Mouse (Mus musculus) ES-Bruce4 (cell line): ENCODE data around the gene Stxbp3.

ENCODE experiments used
- CTCF ChIP-seq: IDR thresholded peaks from one replicate; pipeline ENCODE4 v1.8.1; 2011; ENCODE audit warnings: low read depth, low read length
- EP300 ChIP-seq: IDR thresholded peaks from 2 replicates; pipeline ENCODE4 v1.6.1; 2011; ENCODE audit warnings: low read depth, low read length; ENCODE audit not compliant: insufficient read depth
- POLR2A ChIP-seq: IDR thresholded peaks from one replicate; pipeline ENCODE4 v1.8.1; 2011; ENCODE audit warnings: low read length; ENCODE audit not compliant: insufficient read depth

- TF ChIP-seq CTCF (no peak), EP300 (no peak), POLR2A (no peak)
Observed at GRCm38 (mm10) chr3:108815631-108816030, 24.7 kb downstream of the Stxbp3 start.
